Mouse (Mus musculus) left cerebral cortex, postnatal 14 days (tissue): ENCODE data around the gene Cyp4f17. TPM values are rescaled to one million over a fixed set of nuclear protein-coding genes. Genes with fewer than 3 reads are reported as not detected.

Experiments used
- total RNA-seq, 2 experiments: library from RNA; stranded (reverse); gene quantifications; 2 replicates each; pipeline ENCODE4 v1.2.3; 2021

Cyp4f17 gene
- total RNA-seq, 2 experiments from 2014 or later, result 3.7 to 3.8 TPM

Other genes with a start within 250 kb of the Cyp4f17 start
- gene Brd4, start 221.3 kb upstream of the Cyp4f17 start, total RNA-seq, result 100 to 1,000 TPM; 118 to 129 TPM
- gene Akap8, start 184.8 kb upstream of the Cyp4f17 start, total RNA-seq, result 10 to 100 TPM; 75.3 to 84.7 TPM
- 100 to 1,000 TPM; 164 to 175 TPM for gene Akap8l, start 155.4 kb upstream of the Cyp4f17 start, total RNA-seq
- 10 to 100 TPM; 78.0 to 85.2 TPM for gene Wiz, start 116.6 kb upstream of the Cyp4f17 start, total RNA-seq
- gene Rasal3, start 102.5 kb upstream of the Cyp4f17 start, total RNA-seq, result 1 to 10 TPM; 3.0 TPM
- not detected for gene Pglyrp2, start 81.9 kb upstream of the Cyp4f17 start, total RNA-seq
- not detected for gene Cyp4f39, start 53.3 kb upstream of the Cyp4f17 start, total RNA-seq
- 1 to 10 TPM; 5.8 to 5.9 TPM for gene Cyp4f16, start 30.5 kb downstream of the Cyp4f17 start, total RNA-seq
- not detected for gene Cyp4f37, start 115.3 kb downstream of the Cyp4f17 start, total RNA-seq
- not detected for gene Cyp4f40, start 152.8 kb downstream of the Cyp4f17 start, total RNA-seq
- 10 to 100 TPM in 1 of 2 experiments, 1 to 10 TPM in 1; 8.2 to 12.0 TPM for gene Cyp4f15, start 179.6 kb downstream of the Cyp4f17 start, total RNA-seq